Mouse (Mus musculus): Measurements from ENCODE around the gene Gba. TPM values are rescaled to one million over a fixed set of nuclear protein-coding genes. Genes with fewer than 3 reads are reported as not detected.

Gba gene
- polyA plus RNA-seq, 1 experiment from 2014 or later: 47.8 TPM

GRCm38 (mm10) chr3:89188478-89188875 is 14.3 kb upstream of the Gba start:
- H3K9ac ChIP-seq (replicated peaks; ENCODE audit: low read length): no peak overlapping the region
- H3K27ac ChIP-seq (replicated peaks; ENCODE audit: low read depth, low read length): no peak overlapping the region
- peaks cover 11% of the 10 kb centered on the region for H3K4me1 ChIP-seq (ENCODE audit: control insufficient read depth, insufficient read depth, low read length)
- ATAC-seq (ENCODE audit: low FRiP score, low TSS enrichment): no peak
- peaks cover 23% of the 10 kb centered on the region for H3K36me3 ChIP-seq (ENCODE audit: control insufficient read depth, insufficient read depth, low read length)
- H3K4me3 ChIP-seq (replicated peaks; ENCODE audit: low read depth, low read length): no peak overlapping the region
- 59% methylated on average over 12 of the region's 12 CpGs for WGBS
- no peak for DNase-seq
- H3K27me3 ChIP-seq (ENCODE audit: control insufficient read depth, insufficient read depth, low read length): no peaks in the 10 kb centered on the region
- no peaks in the 10 kb centered on the region for H3K9me3 ChIP-seq (ENCODE audit: control insufficient read depth, low read length)
- no peak overlapping the region for H3K4me2 ChIP-seq (ENCODE audit: low read length)

GRCm38 (mm10) chr3:89190436-89190835 is 12.3 kb upstream of the Gba start:
- no peak overlapping the region for H3K9ac ChIP-seq (replicated peaks; ENCODE audit: low read length)

GRCm38 (mm10) chr3:89193351-89193750 is 9.4 kb upstream of the Gba start:
- DNase-seq: no peak
- peaks cover 10% of the 10 kb centered on the region; the same call in 1 of the 2 replicates for H3K4me1 ChIP-seq (ENCODE audit: control insufficient read depth, insufficient read depth, low read length)
- no peak overlapping the region for H3K4me3 ChIP-seq (replicated peaks; ENCODE audit: low read depth, low read length)
- H3K4me2 ChIP-seq (ENCODE audit: low read length): no peak overlapping the region
- no peaks in the 10 kb centered on the region for H3K27me3 ChIP-seq (ENCODE audit: control insufficient read depth, insufficient read depth, low read length)
- no peak overlapping the region for H3K27ac ChIP-seq (replicated peaks; ENCODE audit: low read depth, low read length)
- H3K9me3 ChIP-seq (ENCODE audit: control insufficient read depth, low read length): no peaks in the 10 kb centered on the region
- no peak overlapping the region for H3K9ac ChIP-seq (replicated peaks; ENCODE audit: low read length)
- ATAC-seq (ENCODE audit: low FRiP score, low TSS enrichment): no peak
- WGBS: 64% methylated on average over 1 of the region's 1 CpGs
- peaks cover 7% of the 10 kb centered on the region for H3K36me3 ChIP-seq (ENCODE audit: control insufficient read depth, insufficient read depth, low read length)

More at GRCm38 (mm10) chr3:89190436-89190835, 12.3 kb upstream of the Gba start:
- peaks cover 2% of the 10 kb centered on the region; the same call in 1 of the 2 replicates for H3K4me1 ChIP-seq (ENCODE audit: control insufficient read depth, insufficient read depth, low read length)
- peaks cover 22% of the 10 kb centered on the region for H3K36me3 ChIP-seq (ENCODE audit: control insufficient read depth, insufficient read depth, low read length)
- ATAC-seq (ENCODE audit: low FRiP score, low TSS enrichment) (no peak), DNase-seq (no peak)
- no peak overlapping the region for H3K4me3 ChIP-seq (replicated peaks; ENCODE audit: low read depth, low read length)
- H3K27me3 ChIP-seq (ENCODE audit: control insufficient read depth, insufficient read depth, low read length): no peaks in the 10 kb centered on the region
- H3K4me2 ChIP-seq (ENCODE audit: low read length): no peak overlapping the region
- 90% methylated on average over 8 of the region's 8 CpGs for WGBS
- no peak overlapping the region for H3K27ac ChIP-seq (replicated peaks; ENCODE audit: low read depth, low read length)
- H3K9me3 ChIP-seq (ENCODE audit: control insufficient read depth, low read length): no peaks in the 10 kb centered on the region

GRCm38 (mm10) chr3:89193853-89194252 is 8.9 kb upstream of the Gba start:
- Histone ChIP-seq H3K36me3 (ENCODE audit: control insufficient read depth, insufficient read depth, low read length) (peaks cover 2% of the 10 kb centered on the region; the same call in 1 of the 2 replicates), H3K27me3 (ENCODE audit: control insufficient read depth, insufficient read depth, low read length) (no peaks in the 10 kb centered on the region), H3K4me3 (replicated peaks; ENCODE audit: low read depth, low read length) (no peak overlapping the region), H3K27ac (replicated peaks; ENCODE audit: low read depth, low read length) (no peak overlapping the region), H3K9me3 (ENCODE audit: control insufficient read depth, low read length) (no peaks in the 10 kb centered on the region), H3K4me2 (ENCODE audit: low read length) (no peak overlapping the region), H3K4me1 (ENCODE audit: control insufficient read depth, insufficient read depth, low read length) (peaks cover 10% of the 10 kb centered on the region; the same call in 1 of the 2 replicates), H3K9ac (replicated peaks; ENCODE audit: low read length) (no peak overlapping the region)
- DNase-seq (peak; percentile 30), ATAC-seq (ENCODE audit: low FRiP score, low TSS enrichment) (no peak)
- WGBS: 87% methylated on average over 2 of the region's 2 CpGs

GRCm38 (mm10) chr3:89195979-89196877 is 6.5 kb upstream of the Gba start:
- Histone ChIP-seq H3K9me3 (ENCODE audit: control insufficient read depth, low read length) (no peaks in the 10 kb centered on the region), H3K9ac (replicated peaks; ENCODE audit: low read length) (peak overlapping the region; percentile 55), H3K27ac (replicated peaks; ENCODE audit: low read depth, low read length) (peak overlapping the region; percentile 77), H3K4me2 (ENCODE audit: low read length) (peak overlapping the region; percentile 69), H3K27me3 (ENCODE audit: control insufficient read depth, insufficient read depth, low read length) (no peaks in the 10 kb centered on the region), H3K36me3 (ENCODE audit: control insufficient read depth, insufficient read depth, low read length) (no peaks in the 10 kb centered on the region), H3K4me3 (replicated peaks; ENCODE audit: low read depth, low read length) (peak overlapping the region; percentile 33), H3K4me1 (ENCODE audit: control insufficient read depth, insufficient read depth, low read length) (peaks cover 10% of the 10 kb centered on the region; the same call in 1 of the 2 replicates)
- 7% methylated on average over 33 of the region's 33 CpGs for WGBS
- DNase-seq (peak; percentile 93), ATAC-seq (ENCODE audit: low FRiP score, low TSS enrichment) (peak; percentile 94)

GRCm38 (mm10) chr3:89199839-89200238 is 2.9 kb upstream of the Gba start:
- WGBS: 86% methylated on average over 3 of the region's 3 CpGs
- Histone ChIP-seq H3K9me3 (ENCODE audit: control insufficient read depth, low read length) (no peaks in the 10 kb centered on the region), H3K27me3 (ENCODE audit: control insufficient read depth, insufficient read depth, low read length) (no peaks in the 10 kb centered on the region), H3K9ac (replicated peaks; ENCODE audit: low read length) (no peak overlapping the region), H3K4me1 (ENCODE audit: control insufficient read depth, insufficient read depth, low read length) (peaks cover 10% of the 10 kb centered on the region; the same call in 1 of the 2 replicates), H3K27ac (replicated peaks; ENCODE audit: low read depth, low read length) (no peak overlapping the region), H3K36me3 (ENCODE audit: control insufficient read depth, insufficient read depth, low read length) (0 out of 2 replicates have a peak, but pooled peaks cover 6% of the 10 kb centered on the region), H3K4me2 (ENCODE audit: low read length) (no peak overlapping the region), H3K4me3 (replicated peaks; ENCODE audit: low read depth, low read length) (no peak overlapping the region)
- ATAC-seq (ENCODE audit: low FRiP score, low TSS enrichment) (no peak), DNase-seq (no peak)

GRCm38 (mm10) chr3:89203142-89203514 is 400 bp downstream of the Gba start:
- H3K27me3 ChIP-seq (ENCODE audit: control insufficient read depth, insufficient read depth, low read length): no peaks in the 10 kb centered on the region
- H3K4me1 ChIP-seq (ENCODE audit: control insufficient read depth, insufficient read depth, low read length): no peaks in the 10 kb centered on the region
- ATAC-seq (ENCODE audit: low FRiP score, low TSS enrichment) (peak; percentile 16; the same call in 1 of the 2 replicates), DNase-seq (no peak)
- H3K27ac ChIP-seq (replicated peaks; ENCODE audit: low read depth, low read length): no peak overlapping the region
- WGBS: 36% methylated on average over 5 of the region's 5 CpGs
- peak overlapping the region; percentile 43 for H3K4me3 ChIP-seq (replicated peaks; ENCODE audit: low read depth, low read length)
- H3K36me3 ChIP-seq (ENCODE audit: control insufficient read depth, insufficient read depth, low read length): peaks cover 33% of the 10 kb centered on the region
- no peaks in the 10 kb centered on the region for H3K9me3 ChIP-seq (ENCODE audit: control insufficient read depth, low read length)
- H3K4me2 ChIP-seq (ENCODE audit: low read length): peak overlapping the region; percentile 60
- H3K9ac ChIP-seq (replicated peaks; ENCODE audit: low read length): peak overlapping the region; percentile 42

- no peaks in the 10 kb centered on the region for H3K9me3 ChIP-seq (ENCODE audit: control insufficient read depth, low read length)
- H3K27ac ChIP-seq (replicated peaks; ENCODE audit: low read depth, low read length): no peak overlapping the region
- H3K27me3 ChIP-seq (ENCODE audit: control insufficient read depth, insufficient read depth, low read length): no peaks in the 10 kb centered on the region
- peaks cover 60% of the 10 kb centered on the region for H3K36me3 ChIP-seq (ENCODE audit: control insufficient read depth, insufficient read depth, low read length)
- ATAC-seq (ENCODE audit: low FRiP score, low TSS enrichment) (no peak), DNase-seq (no peak)
- H3K4me3 ChIP-seq (replicated peaks; ENCODE audit: low read depth, low read length): no peak overlapping the region
- WGBS: 92% methylated on average over 7 of the region's 7 CpGs
- H3K4me2 ChIP-seq (ENCODE audit: low read length): no peak overlapping the region
- no peaks in the 10 kb centered on the region for H3K4me1 ChIP-seq (ENCODE audit: control insufficient read depth, insufficient read depth, low read length)
- no peak overlapping the region for H3K9ac ChIP-seq (replicated peaks; ENCODE audit: low read length)
Observed at GRCm38 (mm10) chr3:89206079-89206478, 3.4 kb downstream of the Gba start.

- Histone ChIP-seq H3K27ac (replicated peaks; ENCODE audit: low read depth, low read length) (no peak overlapping the region), H3K4me2 (ENCODE audit: low read length) (no peak overlapping the region), H3K4me1 (ENCODE audit: control insufficient read depth, insufficient read depth, low read length) (no peaks in the 10 kb centered on the region), H3K36me3 (ENCODE audit: control insufficient read depth, insufficient read depth, low read length) (peaks cover 60% of the 10 kb centered on the region), H3K4me3 (replicated peaks; ENCODE audit: low read depth, low read length) (no peak overlapping the region), H3K9me3 (ENCODE audit: control insufficient read depth, low read length) (no peaks in the 10 kb centered on the region), H3K27me3 (ENCODE audit: control insufficient read depth, insufficient read depth, low read length) (no peaks in the 10 kb centered on the region), H3K9ac (replicated peaks; ENCODE audit: low read length) (no peak overlapping the region)
- DNase-seq: no peak
- WGBS: 91% methylated on average over 2 of the region's 2 CpGs
- no peak for ATAC-seq (ENCODE audit: low FRiP score, low TSS enrichment)
Observed at GRCm38 (mm10) chr3:89206695-89207094, 4.0 kb downstream of the Gba start.

Data from midbrain, embryonic 14.5 days (tissue).